Mouse (Mus musculus) embryonic facial prominence, embryonic 12.5 days (tissue): ENCODE results near the gene Il27. TPM values are rescaled to one million over a fixed set of nuclear protein-coding genes. Genes with fewer than 3 reads are reported as not detected.
"Not testable (repeated sequence)": the region's sequence is repeated elsewhere in the genome, so short reads cannot be mapped to it uniquely, and the experiment has no call there.

Experiments used
- ATAC-seq: fragments of 200-750 bp; cut with Nextera tagmentation; 2 replicates; pipeline ENCODE4 v1.8.0; 2017; ENCODE audit not compliant: insufficient number of reproducible peaks, insufficient read depth, low FRiP score, low TSS enrichment
- H3K27ac ChIP-seq: fragments of 300-500 bp; sonication (generic); 2 replicates; pipeline ENCODE4 v1.5.1; 2016; ENCODE audit warnings: mild to moderate bottlenecking
- H3K27me3 ChIP-seq: fragments of 300-500 bp; sonication (generic); 2 replicates; pipeline ENCODE4 v1.6.1; 2016; ENCODE audit warnings: mild to moderate bottlenecking, moderate library complexity
- H3K36me3 ChIP-seq: fragments of 300-500 bp; sonication (generic); 2 replicates; pipeline ENCODE4 v1.6.1; 2016; ENCODE audit warnings: mild to moderate bottlenecking
- H3K4me1 ChIP-seq: fragments of 300-500 bp; sonication (generic); 2 replicates; pipeline ENCODE4 v1.6.1; 2016
- H3K4me2 ChIP-seq: fragments of 300-500 bp; sonication (generic); replicated peaks from 2 replicates; pipeline ENCODE4 v1.6.1; 2016; ENCODE audit warnings: mild to moderate bottlenecking, moderate library complexity
- H3K4me3 ChIP-seq: fragments of 300-500 bp; sonication (generic); 2 replicates; pipeline ENCODE4 v1.5.1; 2016; ENCODE audit warnings: mild to moderate bottlenecking
- H3K9ac ChIP-seq: fragments of 300-500 bp; sonication (generic); 2 replicates; pipeline ENCODE4 v1.6.1; 2016; ENCODE audit warnings: mild to moderate bottlenecking, moderate library complexity
- H3K9me3 ChIP-seq: fragments of 300-500 bp; sonication (generic); 2 replicates; pipeline ENCODE4 v1.6.1; 2016; ENCODE audit warnings: mild to moderate bottlenecking, moderate library complexity
- WGBS: fragments of 180-500 bp; shearing (Covaris S2); methylation state at CpG from one replicate; pipeline ENCODE4 v1.1.7; 2016; 5-methylcytosine and 5-hydroxymethylcytosine counted together
- polyA plus RNA-seq: library from polyadenylated mRNA; unstranded; fragments of >200 nt; fragmentation: Nextera tagmentation; extraction: Ambion mirVana; gene quantifications from 2 replicates; pipeline ENCODE4 v1.2.1, GENCODE M21; 2016

The Il27 gene
- polyA plus RNA-seq = not detected in 2 replicates

GRCm38 (mm10) chr7:126594862-126595561 is at the start of gene Il27:
Il27 (minus strand) TSS chr7:126594941.
- H3K27ac ChIP-seq = no peak within 1 kb of the TSS
- 78% methylated on average over 11 of the region's 11 CpGs for WGBS

DNA sequence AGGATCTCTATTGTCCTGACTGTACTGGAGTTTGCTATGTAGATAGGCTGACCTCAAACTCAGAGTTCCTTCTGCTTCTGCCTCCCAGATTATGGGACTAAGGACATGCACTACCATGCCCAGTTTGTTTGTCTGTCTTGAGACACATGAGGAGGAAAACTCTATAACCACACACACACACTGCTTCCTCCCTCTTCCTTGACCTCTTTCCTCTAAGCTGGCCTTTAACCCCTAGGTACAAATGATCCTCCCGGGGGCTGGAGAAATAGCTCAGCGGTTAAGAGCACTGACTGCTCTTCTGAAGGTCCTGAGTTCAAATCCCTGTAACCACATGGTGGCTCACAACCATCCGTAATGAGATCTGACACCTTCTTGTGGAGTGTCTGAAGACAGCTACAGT is 49.6 kb upstream of the Il27 start:
- Histone ChIP-seq H3K9ac (no peak overlapping the region), H3K36me3 (no peaks in the 10 kb centered on the region), H3K9me3 (no peaks in the 10 kb centered on the region), H3K27me3 (no peaks in the 10 kb centered on the region), H3K4me1 (peaks cover 5% of the 10 kb centered on the region; the same call in 1 of the 2 replicates), H3K27ac (no peak overlapping the region), H3K4me3 (no peak overlapping the region), H3K4me2 (no peak overlapping the region)
- ATAC-seq = no peak
- 54% methylated on average over 3 of the region's 3 CpGs for WGBS

More at GRCm38 (mm10) chr7:126594862-126595561, at the start of gene Il27:
- H3K4me2 ChIP-seq = no peak within 1 kb of the TSS
- 0 out of 2 replicates have a peak, but pooled peaks cover 10% of the 10 kb centered on the region for H3K27me3 ChIP-seq
- H3K9me3 ChIP-seq = no peaks in the 10 kb centered on the region
- no peak within 1 kb of the TSS for H3K4me3 ChIP-seq
- no peaks in the 10 kb centered on the region for H3K36me3 ChIP-seq
- H3K9ac ChIP-seq = no peak within 1 kb of the TSS
- no peaks in the 10 kb centered on the region for H3K4me1 ChIP-seq
- no peak for ATAC-seq

GRCm38 (mm10) chr7:126643244-126643617 is 48.5 kb upstream of the Il27 start:
- not testable (repeated sequence) for H3K27ac ChIP-seq, H3K9me3 ChIP-seq, H3K4me3 ChIP-seq, H3K36me3 ChIP-seq, H3K27me3 ChIP-seq, H3K4me2 ChIP-seq, ATAC-seq, H3K9ac ChIP-seq, H3K4me1 ChIP-seq
- WGBS = 80% methylated on average over 3 of the region's 3 CpGs

DNA sequence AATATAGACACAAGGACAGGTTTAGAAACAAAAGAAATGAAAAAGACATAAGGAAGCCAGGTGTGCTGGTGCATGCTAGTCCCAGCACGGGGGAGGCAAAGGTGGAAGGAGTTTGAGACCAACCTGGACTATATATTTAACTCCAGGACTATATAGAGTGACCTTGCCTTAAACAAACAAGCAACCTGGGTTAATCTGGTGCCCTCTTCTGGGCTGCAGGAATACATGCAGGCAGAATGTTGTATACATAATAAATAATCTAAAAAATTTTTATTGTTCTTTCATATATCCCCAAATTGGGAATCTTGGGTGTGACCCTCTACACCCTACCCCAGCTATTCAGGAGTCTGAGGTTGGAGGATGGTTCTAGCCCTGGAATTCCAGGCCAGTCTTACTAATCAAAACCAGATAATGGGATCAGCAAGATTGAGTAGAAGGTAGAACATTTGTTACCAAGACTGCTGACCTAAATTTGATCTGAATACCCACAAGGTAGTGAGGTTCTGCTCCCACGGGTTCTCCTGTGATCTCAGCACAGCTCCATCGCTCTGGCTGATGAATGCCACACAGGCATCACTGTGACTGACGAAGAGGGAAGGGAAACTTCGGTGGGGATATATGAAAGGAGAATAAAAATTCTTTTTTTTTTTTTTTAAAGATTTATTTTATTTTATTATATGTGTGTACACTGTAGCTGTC is 48.0 kb upstream of the Il27 start:
- Histone ChIP-seq H3K9me3 (no peaks in the 10 kb centered on the region), H3K4me1 (no peaks in the 10 kb centered on the region), H3K9ac (no peak overlapping the region), H3K36me3 (no peaks in the 10 kb centered on the region), H3K27me3 (no peaks in the 10 kb centered on the region), H3K4me3 (no peak overlapping the region), H3K4me2 (no peak overlapping the region), H3K27ac (no peak overlapping the region)
- ATAC-seq = no peak
- WGBS = 78% methylated on average over 5 of the region's 5 CpGs

DNA sequence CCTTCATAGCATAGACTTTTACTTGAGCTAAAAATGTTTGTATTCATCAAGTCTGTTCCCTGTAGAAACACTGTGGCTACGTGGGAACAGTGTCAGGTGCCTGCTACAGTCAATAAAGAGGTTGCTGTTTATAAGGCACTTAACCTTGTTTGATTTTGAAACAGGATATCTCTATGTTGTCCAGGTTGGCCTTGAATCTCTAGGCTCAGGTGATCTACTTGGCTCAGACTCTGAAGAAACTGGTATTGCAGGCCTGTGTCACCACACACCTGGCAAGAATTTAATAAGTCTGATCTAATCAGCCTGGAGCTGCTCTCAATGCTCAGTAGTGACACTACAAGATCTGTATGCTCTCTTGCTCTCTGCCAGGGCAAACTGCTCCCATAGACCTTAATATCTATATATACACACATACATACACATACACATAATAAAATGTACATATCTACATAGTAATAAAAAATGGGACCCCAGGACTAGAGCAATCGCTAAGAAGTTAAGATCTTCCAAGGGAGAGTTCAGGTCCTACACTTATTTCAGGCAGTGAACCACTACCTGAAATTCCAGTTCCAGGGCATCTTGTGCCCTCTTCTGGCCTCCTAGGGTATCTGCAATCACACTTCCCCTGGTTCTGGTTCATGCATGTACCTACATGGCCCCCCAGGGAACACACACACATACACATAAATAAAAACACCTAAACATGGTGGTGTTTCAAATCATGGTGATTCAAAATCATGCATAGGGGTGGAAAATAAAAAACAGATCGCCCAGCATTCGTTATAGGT is 42.2 kb upstream of the Il27 start:
- no peaks in the 10 kb centered on the region for H3K4me1 ChIP-seq

GRCm38 (mm10) chr7:126635375-126635774 is 40.6 kb upstream of the Il27 start:
- no peak for ATAC-seq
- no peaks in the 10 kb centered on the region for H3K27me3 ChIP-seq
- no peaks in the 10 kb centered on the region for H3K36me3 ChIP-seq

More for the DNA sequence above, 42.2 kb upstream of the Il27 start:
- ATAC-seq = no peak
- 16% methylated on average over 4 of the region's 4 CpGs for WGBS
- H3K27me3 ChIP-seq = no peaks in the 10 kb centered on the region
- H3K27ac ChIP-seq = no peak overlapping the region
- H3K9me3 ChIP-seq = no peaks in the 10 kb centered on the region
- no peaks in the 10 kb centered on the region for H3K36me3 ChIP-seq
- H3K9ac ChIP-seq = no peak overlapping the region
- no peak overlapping the region for H3K4me3 ChIP-seq
- no peak overlapping the region for H3K4me2 ChIP-seq

GRCm38 (mm10) chr7:126632478-126632877 is 37.7 kb upstream of the Il27 start:
- ATAC-seq = no peak
- no peak overlapping the region for H3K4me2 ChIP-seq
- no peak overlapping the region for H3K4me3 ChIP-seq
- H3K9me3 ChIP-seq = no peaks in the 10 kb centered on the region
- no peaks in the 10 kb centered on the region for H3K36me3 ChIP-seq
- H3K27me3 ChIP-seq = no peaks in the 10 kb centered on the region
- H3K9ac ChIP-seq = no peak overlapping the region
- H3K4me1 ChIP-seq = no peaks in the 10 kb centered on the region
- H3K27ac ChIP-seq = no peak overlapping the region
- WGBS = 61% methylated on average over 2 of the region's 2 CpGs

More at GRCm38 (mm10) chr7:126635375-126635774, 40.6 kb upstream of the Il27 start:
- Histone ChIP-seq H3K9me3 (no peaks in the 10 kb centered on the region), H3K27ac (no peak overlapping the region), H3K4me2 (no peak overlapping the region), H3K9ac (no peak overlapping the region), H3K4me1 (no peaks in the 10 kb centered on the region), H3K4me3 (no peak overlapping the region)

DNA sequence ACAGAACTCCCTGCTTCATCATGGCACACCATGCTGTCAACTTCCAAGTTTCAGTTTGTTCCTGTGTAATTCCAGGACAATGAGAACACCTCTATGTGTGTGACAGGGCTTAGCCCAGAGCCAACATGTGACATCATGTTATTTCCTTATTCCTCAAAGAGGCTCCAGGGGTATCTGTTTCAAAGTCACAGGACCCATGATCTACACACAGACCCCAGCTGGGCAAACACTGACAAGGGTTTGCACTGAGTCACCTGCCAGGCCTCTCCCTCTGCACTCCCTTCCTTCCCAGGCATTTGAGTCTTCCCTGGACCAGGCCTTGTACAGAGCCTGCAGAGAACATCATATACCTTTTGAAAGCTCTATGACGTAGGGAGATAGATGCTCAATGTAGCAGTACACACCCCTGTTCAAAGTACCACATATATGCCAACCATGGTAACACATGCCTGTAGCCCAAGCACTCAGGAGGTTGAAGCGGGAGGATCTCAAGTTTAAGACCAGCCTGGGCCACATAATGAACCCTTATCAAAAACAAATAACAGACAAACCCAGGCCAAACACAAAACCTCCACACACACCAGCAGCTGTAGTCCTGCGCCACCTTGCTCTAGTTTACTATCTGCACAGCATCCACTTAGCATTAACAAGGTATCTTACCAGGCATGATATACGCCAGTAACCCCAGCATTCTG is 36.2 kb upstream of the Il27 start, which contains the start of gene Nupr1:
Nupr1 (minus strand) TSS at position 38 of the 695 bp plus-strand sequence.
- Histone ChIP-seq H3K4me3 (no peak within 1 kb of the TSS), H3K9ac (no peak within 1 kb of the TSS), H3K27ac (no peak within 1 kb of the TSS), H3K4me2 (no peak within 1 kb of the TSS), H3K9me3 (no peaks in the 10 kb centered on the region), H3K27me3 (no peaks in the 10 kb centered on the region), H3K4me1 (no peaks in the 10 kb centered on the region), H3K36me3 (no peaks in the 10 kb centered on the region)
- WGBS = 86% methylated on average over 4 of the region's 4 CpGs
- no peak for ATAC-seq

GRCm38 (mm10) chr7:126629915-126630314 is 35.2 kb upstream of the Il27 start:
- Histone ChIP-seq H3K9me3 (no peaks in the 10 kb centered on the region), H3K36me3 (no peaks in the 10 kb centered on the region), H3K4me2 (no peak overlapping the region), H3K4me1 (no peaks in the 10 kb centered on the region; the same call in 1 of the 2 replicates), H3K9ac (no peak overlapping the region), H3K27me3 (no peaks in the 10 kb centered on the region), H3K4me3 (no peak overlapping the region), H3K27ac (no peak overlapping the region)
- ATAC-seq = no peak
- 51% methylated on average over 3 of the region's 3 CpGs for WGBS

DNA sequence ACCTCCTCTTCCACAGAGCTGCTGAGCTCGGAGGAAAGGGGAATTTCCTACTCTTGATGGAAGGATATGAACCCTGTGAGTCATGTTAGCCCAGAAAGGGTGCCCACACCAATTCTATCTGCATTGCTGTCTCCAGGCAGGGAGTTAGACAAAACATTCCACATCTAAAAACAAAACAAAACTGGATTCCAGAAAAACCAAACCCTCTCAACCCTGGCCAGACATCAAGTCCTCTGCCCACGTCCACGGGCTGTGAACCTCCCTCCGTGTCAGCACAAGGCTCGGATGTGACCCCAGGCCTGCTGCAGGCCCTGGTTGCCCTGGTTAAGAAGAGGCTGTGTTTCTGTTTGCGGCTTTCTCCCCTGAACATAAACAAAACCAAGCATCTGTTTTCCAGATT is 33.4 kb upstream of the Il27 start:
- WGBS = 60% methylated on average over 6 of the region's 6 CpGs

More for the DNA sequence above, 33.4 kb upstream of the Il27 start:
- no peaks in the 10 kb centered on the region; the same call in 1 of the 2 replicates for H3K4me1 ChIP-seq
- 0 out of 2 replicates have a peak overlapping the region, but pooled peaks have one; percentile 32 for H3K27ac ChIP-seq
- no peak overlapping the region for H3K4me2 ChIP-seq
- H3K36me3 ChIP-seq = no peaks in the 10 kb centered on the region
- no peak overlapping the region for H3K9ac ChIP-seq
- no peaks in the 10 kb centered on the region for H3K27me3 ChIP-seq
- no peak overlapping the region for H3K4me3 ChIP-seq
- H3K9me3 ChIP-seq = no peaks in the 10 kb centered on the region
- ATAC-seq = no peak
